Mouse (Mus musculus) hindbrain, postnatal 0 days (tissue): ENCODE measurements at regions not wholly inside any gene's neighbourhood (a gene's known extent, or its start where the extent isn't known, plus 50 kb on each side); places are given as distances from the start of the nearest gene placed in this dataset.
"Not testable (repeated sequence)": the region's sequence is repeated elsewhere in the genome, so short reads cannot be mapped to it uniquely, and the experiment has no call there.

Experiments used
- ATAC-seq: fragments of 200-750 bp; cut with Nextera tagmentation; 2 replicates; pipeline ENCODE4 v1.8.0; 2017; ENCODE audit warnings: mild to moderate bottlenecking, moderate TSS enrichment, moderate library complexity
- DNase-seq: peaks from one replicate; pipeline ENCODE4 v3.0.0-alpha.2; 2015; ENCODE audit warnings: low spot score
- H3K27ac ChIP-seq: fragments of 300-500 bp; sonication (generic); 2 replicates; pipeline ENCODE4 v1.5.1; 2014; ENCODE audit warnings: mild to moderate bottlenecking
- H3K27me3 ChIP-seq: fragments of 300-500 bp; sonication (generic); 2 replicates; pipeline ENCODE4 v1.6.1; 2014; ENCODE audit warnings: low read length, mixed read lengths; ENCODE audit not compliant: insufficient read depth
- H3K36me3 ChIP-seq: fragments of 300-500 bp; sonication (generic); 2 replicates; pipeline ENCODE4 v1.6.1; 2014; ENCODE audit warnings: low read length, mixed read lengths; ENCODE audit not compliant: insufficient read depth
- H3K4me1 ChIP-seq: fragments of 300-500 bp; sonication (generic); 2 replicates; pipeline ENCODE4 v1.6.1; 2014; ENCODE audit warnings: antibody characterized with exemption, low read length, mixed read lengths; ENCODE audit not compliant: insufficient read depth
- H3K4me2 ChIP-seq: fragments of 300-500 bp; sonication (generic); 2 replicates; pipeline ENCODE4 v1.6.1; 2014; ENCODE audit warnings: low read depth, mild to moderate bottlenecking, low read length, moderate library complexity, mixed read lengths
- H3K4me3 ChIP-seq: fragments of 300-500 bp; sonication (generic); 2 replicates; pipeline ENCODE4 v1.5.1; 2014; ENCODE audit warnings: low read length
- H3K9ac ChIP-seq: fragments of 300-500 bp; sonication (generic); replicated peaks from 2 replicates; pipeline ENCODE4 v1.6.1; 2014; ENCODE audit warnings: mild to moderate bottlenecking, low read length, moderate library complexity, mixed read lengths
- H3K9me3 ChIP-seq: fragments of 300-500 bp; sonication (generic); 2 replicates; pipeline ENCODE4 v1.6.1; 2016; ENCODE audit warnings: low read length, mixed read lengths
- CTCF ChIP-seq: IDR thresholded peaks from 2 replicates; pipeline ENCODE4 v1.5.1; 2016; ENCODE audit warnings: antibody characterized with exemption, control low read depth, low read depth
- whole genome bisulfite sequencing: fragments of 180-500 bp; shearing (Covaris S2); extraction: QIAGEN DNeasy Blood & Tissue Kit; methylation state at CpG from one replicate; pipeline ENCODE4 v1.1.7; 2014; 5-methylcytosine and 5-hydroxymethylcytosine counted together

DNA sequence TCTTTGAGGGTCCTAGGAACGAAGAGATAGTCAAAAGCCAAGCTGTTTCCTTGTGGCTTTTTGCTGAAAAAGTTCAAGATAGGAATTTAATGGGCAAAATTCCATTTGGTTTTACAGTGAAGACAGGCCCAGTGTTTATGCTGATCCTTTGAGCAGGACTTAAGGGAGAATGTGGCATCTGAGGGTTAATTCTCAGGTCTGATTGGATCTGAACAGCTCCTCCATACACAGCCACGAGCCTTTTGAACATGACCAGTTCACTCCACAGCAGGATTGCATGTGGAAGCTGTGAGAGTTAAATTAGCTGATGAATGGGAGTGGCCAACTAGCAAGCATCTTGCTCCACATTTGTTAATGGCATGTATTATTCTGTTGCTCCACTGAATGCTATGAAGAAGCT lies 979.7 kb downstream of the Bcl11a start:
- DNase-seq (no peak), ATAC-seq (no peak)
- TF ChIP-seq CTCF: no peak
- 14% methylated on average over 2 of the region's 2 CpGs for WGBS
- Histone ChIP-seq H3K4me1 (no peaks in the 10 kb centered on the region), H3K36me3 (no peaks in the 10 kb centered on the region), H3K27ac (no peak overlapping the region), H3K27me3 (no peaks in the 10 kb centered on the region), H3K9me3 (no peaks in the 10 kb centered on the region), H3K4me2 (peak overlapping the region; percentile 35; the same call in 1 of the 2 replicates), H3K4me3 (no peak overlapping the region), H3K9ac (no peak overlapping the region)

DNA sequence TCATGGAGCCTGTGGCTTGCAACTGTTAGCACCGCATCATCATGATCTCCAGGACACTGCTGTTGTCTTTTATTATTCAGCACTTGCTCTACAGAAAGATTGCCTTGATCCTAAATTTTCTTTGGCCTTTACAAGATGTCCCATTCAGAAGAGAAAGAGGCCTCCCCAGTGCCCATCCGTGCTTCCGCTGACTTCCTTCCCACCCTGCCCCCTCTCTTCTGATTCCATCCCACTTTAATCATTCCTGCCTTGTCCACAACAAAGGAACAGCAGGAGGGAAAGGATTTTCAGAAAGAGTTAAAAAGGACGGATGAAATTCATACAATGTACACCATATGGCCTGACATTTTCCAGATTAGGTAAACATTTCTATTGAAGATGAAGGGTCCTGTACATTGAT lies 985.2 kb downstream of the Bcl11a start:
- Histone ChIP-seq H3K27me3 (no peaks in the 10 kb centered on the region), H3K4me2 (no peak overlapping the region), H3K4me3 (no peak overlapping the region), H3K4me1 (peaks cover 4% of the 10 kb centered on the region; the same call in 1 of the 2 replicates), H3K9me3 (no peaks in the 10 kb centered on the region), H3K9ac (no peak overlapping the region), H3K36me3 (no peaks in the 10 kb centered on the region), H3K27ac (no peak overlapping the region)
- WGBS: 17% methylated on average over 4 of the region's 4 CpGs
- ATAC-seq (no peak), DNase-seq (no peak)
- no peak for TF ChIP-seq CTCF

DNA sequence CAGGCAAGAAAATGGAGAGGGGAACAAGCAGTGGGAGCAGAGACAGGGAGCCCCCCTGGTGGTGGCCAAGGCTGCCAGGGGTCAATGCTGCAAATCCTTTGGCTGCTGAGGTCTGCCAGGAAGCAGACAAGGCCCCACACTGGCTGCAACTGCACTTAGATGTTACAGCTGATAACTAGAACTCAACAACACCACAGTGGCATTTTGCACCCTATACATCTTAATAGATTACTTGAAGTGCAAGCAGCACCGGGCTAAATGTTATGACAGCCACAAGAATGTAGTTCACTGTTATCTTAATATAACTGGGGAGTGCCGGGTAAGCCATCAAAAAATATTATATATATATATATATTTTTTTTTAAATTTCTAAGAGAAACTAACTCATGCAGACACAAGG lies 986.1 kb downstream of the Bcl11a start:
- TF ChIP-seq CTCF: no peak
- Histone ChIP-seq H3K36me3 (no peaks in the 10 kb centered on the region), H3K4me1 (peaks cover 4% of the 10 kb centered on the region; the same call in 1 of the 2 replicates), H3K4me3 (no peak overlapping the region), H3K4me2 (no peak overlapping the region), H3K27me3 (no peaks in the 10 kb centered on the region), H3K9ac (no peak overlapping the region), H3K27ac (no peak overlapping the region), H3K9me3 (no peaks in the 10 kb centered on the region)
- ATAC-seq: no peak
- 74% methylated on average over 2 of the region's 2 CpGs for WGBS
- DNase-seq: no peak

DNA sequence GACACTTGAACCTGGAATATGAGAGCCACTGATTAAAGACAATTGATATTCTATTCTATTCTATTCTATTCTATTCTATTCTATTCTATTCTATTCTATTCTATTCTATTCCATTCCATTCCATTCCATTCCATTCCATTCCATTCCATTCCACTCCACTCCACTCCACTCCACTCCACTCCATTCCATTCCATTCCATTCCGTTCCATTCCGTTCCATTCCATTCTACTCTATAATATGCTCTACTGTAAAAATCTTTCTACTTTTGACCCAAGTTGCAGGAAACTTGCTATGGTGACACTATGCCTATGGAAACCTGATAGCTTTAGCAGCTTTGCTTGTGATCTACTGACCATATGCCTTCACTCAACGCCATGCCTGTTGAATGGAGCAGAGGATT lies 1022.1 kb downstream of the Bcl11a start:
- not testable (repeated sequence) for DNase-seq, H3K36me3 ChIP-seq, H3K27me3 ChIP-seq, H3K9me3 ChIP-seq, H3K4me3 ChIP-seq, H3K9ac ChIP-seq, H3K4me2 ChIP-seq, H3K27ac ChIP-seq, H3K4me1 ChIP-seq, ATAC-seq
- WGBS: 96% methylated on average over 3 of the region's 3 CpGs

DNA sequence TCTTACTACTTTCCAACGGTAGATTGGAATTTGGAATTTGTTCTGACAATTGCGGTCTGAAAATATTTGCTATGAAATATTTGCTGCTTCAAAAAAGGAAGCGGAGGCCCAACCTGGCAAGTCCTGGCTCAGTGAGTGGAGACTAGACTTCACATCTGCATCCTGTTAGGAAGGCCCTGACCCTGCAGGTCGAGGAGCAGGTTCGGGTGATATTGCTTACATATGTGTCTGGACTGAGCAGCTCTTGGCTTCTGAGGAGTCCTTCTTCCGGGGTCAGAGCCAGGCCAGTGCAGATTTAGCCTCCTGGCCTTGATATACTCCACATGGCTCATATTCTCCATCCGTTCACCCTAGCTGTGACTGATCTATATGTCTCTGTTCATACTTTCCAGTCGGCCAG lies 1026.6 kb downstream of the Bcl11a start:
- Histone ChIP-seq H3K9me3 (no peaks in the 10 kb centered on the region), H3K27me3 (no peaks in the 10 kb centered on the region), H3K36me3 (no peaks in the 10 kb centered on the region), H3K4me2 (no peak overlapping the region), H3K4me3 (no peak overlapping the region), H3K27ac (no peak overlapping the region), H3K9ac (no peak overlapping the region), H3K4me1 (no peaks in the 10 kb centered on the region)
- DNase-seq: no peak
- 82% methylated on average over 8 of the region's 8 CpGs for WGBS
- no peak for ATAC-seq
- no peak for TF ChIP-seq CTCF

DNA sequence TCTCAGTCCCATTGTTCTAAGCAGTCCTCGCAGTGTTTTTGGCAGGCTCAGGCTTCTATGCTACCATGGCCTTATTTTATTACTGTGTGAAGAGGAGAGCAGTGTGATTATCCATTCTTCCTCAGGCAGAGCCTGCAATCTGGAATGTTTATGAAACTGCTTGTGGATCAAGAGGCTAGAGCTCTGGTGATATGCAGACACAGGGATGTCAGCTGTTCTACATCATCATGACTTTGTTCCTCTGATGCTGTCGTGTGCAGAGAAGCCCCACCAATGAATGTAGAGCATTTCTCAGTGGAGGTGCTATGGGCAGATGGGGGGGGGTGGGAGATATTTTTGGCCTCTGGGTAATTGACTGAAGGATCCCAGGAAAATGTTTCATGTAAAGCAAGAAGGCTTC lies 1046.6 kb downstream of the Bcl11a start:
- TF ChIP-seq CTCF: no peak
- Histone ChIP-seq H3K27me3 (no peaks in the 10 kb centered on the region), H3K9ac (no peak overlapping the region), H3K36me3 (no peaks in the 10 kb centered on the region), H3K4me3 (no peak overlapping the region), H3K9me3 (no peaks in the 10 kb centered on the region), H3K4me1 (no peaks in the 10 kb centered on the region), H3K4me2 (no peak overlapping the region), H3K27ac (no peak overlapping the region)
- 47% methylated on average over 2 of the region's 2 CpGs for WGBS
- no peak for DNase-seq
- ATAC-seq: no peak

DNA sequence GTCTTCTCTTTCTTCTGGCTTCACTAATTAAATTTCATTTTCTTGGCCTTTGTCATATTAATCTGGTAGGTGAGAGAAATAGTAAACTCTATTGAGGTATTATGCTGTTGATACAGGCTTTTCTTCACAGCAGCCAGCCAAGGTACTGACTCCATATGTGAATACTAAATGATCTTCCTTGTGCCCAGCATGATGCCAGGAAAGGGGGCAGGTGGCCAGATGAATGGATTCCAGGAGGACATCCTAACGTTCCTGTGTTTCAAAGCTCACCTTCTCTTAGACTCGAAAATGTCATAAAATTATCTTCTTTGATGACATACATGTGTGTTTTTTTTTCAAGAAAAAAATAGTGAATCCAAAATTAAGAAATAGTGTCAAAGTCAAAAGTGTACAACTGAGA lies 1064.4 kb downstream of the Bcl11a start:
- Histone ChIP-seq H3K4me1 (no peaks in the 10 kb centered on the region), H3K9me3 (no peaks in the 10 kb centered on the region), H3K27me3 (no peaks in the 10 kb centered on the region), H3K27ac (no peak overlapping the region), H3K4me2 (no peak overlapping the region), H3K9ac (no peak overlapping the region), H3K4me3 (no peak overlapping the region), H3K36me3 (no peaks in the 10 kb centered on the region)
- WGBS: 64% methylated on average over 2 of the region's 2 CpGs
- no peak for TF ChIP-seq CTCF
- DNase-seq (no peak), ATAC-seq (no peak)
